Mouse (Mus musculus) adrenal gland, adult 18-20 months (tissue): Measurements from ENCODE around the gene Gm6401. TPM values are rescaled to one million over a fixed set of nuclear protein-coding genes. Genes with fewer than 3 reads are reported as not detected.
"Not testable (repeated sequence)": the region's sequence is repeated elsewhere in the genome, so short reads cannot be mapped to it uniquely, and the experiment has no call there.

ENCODE experiments used
- DNase-seq, 2 experiments: peaks; one replicate each; pipeline ENCODE4 v3.0.0; 2021 to 2022; ENCODE audit warnings: low spot score in 2 of 2
- long read RNA-seq, 2 experiments: library from polyadenylated mRNA; stranded (forward); transcript quantifications; one replicate each; pipeline ENCODE4 v2.0.0; 2021
- total RNA-seq, 2 experiments: library from RNA; stranded (reverse); gene quantifications; 1 replicate in 1 of 2; 2 replicates in 1 of 2; pipeline ENCODE4 v1.2.3; 2021

The Gm6401 gene
- not detected for total RNA-seq
- long read RNA-seq, experiment 1 = 0 reads
- long read RNA-seq, experiment 2 = 0 reads

DNA sequence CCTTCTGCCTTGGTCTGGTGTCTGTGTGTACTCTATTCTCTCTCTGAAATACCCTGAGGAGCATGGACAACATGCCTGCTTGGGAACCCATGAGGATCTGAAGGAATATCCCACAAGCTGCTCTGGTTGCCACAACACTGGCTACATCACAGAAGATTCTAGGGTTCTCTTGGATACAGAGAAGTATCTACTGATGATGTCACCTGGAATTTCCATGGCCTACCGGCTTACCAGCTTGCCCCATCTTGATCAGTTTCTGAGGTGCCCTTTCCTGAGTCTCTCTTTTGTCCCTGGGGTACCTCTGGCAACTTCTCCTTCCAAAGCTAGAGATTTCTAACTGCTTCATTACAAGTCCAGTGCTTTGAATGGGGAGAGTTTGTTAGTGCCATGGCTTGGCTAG is at the start of gene Gm6401:
TSS of gene Gm6401 (minus strand) at position 101 of the 400 bp plus-strand sequence.
- DNase-seq = not testable (repeated sequence)

DNA sequence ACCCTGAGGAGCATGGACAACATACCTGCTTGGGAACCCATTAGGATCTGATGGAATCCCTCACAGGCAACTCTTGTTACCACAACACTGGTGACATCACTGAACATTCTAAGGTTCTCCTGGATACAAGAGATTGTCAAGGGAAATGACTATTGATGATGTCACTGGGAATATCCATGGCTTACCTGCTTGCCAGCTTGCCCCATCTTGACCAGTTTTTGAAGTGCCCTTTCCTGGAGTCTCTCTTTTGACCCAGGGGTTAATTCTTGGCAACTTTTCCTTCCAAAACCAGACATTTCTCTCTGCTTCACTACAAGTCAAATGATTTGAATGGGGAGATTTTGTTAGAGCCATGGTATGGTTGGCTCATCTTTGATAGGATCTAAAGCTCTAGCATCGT is 15.5 kb upstream of the Gm6401 start, which contains the start of gene Gm3543:
TSS of gene Gm3543 (minus strand) at position 101 of the 400 bp plus-strand sequence.
- not testable (repeated sequence) for DNase-seq

DNA sequence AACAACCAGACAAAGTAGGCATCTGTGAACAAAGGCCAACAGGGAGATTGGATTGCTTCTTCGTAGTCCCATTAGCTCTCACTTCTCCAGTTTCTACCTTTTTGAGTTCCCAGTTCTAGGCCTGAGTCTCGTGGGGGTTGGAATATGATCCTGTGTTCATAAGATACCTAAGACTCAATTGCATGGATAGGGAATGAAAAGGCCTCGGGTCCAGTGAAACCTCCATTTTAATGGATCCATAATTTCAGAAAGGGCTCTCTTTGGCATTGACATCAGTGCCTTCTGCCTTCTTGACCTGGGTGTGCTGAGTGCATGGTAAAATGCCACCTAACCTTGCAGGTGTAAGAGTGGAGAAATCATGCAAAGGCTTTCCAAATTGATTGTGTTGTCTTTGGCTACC is 869 bp upstream of the Gm6401 start:
- DNase-seq = not testable (repeated sequence)

DNA sequence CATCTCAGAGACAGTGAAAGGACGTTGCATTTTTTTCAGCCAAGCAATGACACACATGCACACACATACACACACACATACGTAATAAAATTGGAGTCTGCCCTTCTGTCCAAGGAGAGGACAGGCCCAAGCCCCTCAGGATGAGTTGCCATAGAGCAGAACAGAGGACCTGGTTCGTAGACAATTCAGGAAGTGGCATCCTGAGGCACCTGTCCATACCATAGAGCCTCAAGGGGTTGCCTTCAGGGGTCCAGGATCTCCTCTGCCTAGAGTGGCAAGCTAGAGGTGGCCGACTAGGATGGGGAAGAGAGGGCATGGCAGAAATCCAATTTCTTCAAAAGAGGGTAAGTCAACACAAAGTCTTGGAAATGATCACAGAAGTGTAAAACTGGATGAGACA is 3.6 kb downstream of the Gm6401 start:
- not testable (repeated sequence) for DNase-seq

DNA sequence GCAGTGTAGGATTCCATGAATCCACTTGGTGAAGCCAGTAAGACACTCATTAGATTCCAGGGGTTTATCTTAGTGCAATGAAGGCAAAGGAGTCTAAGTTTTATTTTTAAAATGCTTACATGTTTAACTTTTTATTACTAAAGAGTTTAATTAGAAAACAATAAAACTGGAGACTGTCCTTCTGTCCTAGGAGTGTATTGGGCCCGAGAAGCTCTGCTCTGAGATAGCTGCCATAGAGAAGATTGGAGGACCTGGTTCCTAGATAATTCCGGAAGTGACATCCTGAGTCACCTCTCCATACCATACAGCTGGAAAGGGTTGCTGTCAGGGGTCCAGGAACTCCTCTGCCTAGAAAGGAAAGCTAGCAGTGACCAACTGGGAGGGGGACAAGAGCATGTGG is 24.0 kb downstream of the Gm6401 start, which contains the start of gene 1700024B05Rik:
TSS of gene 1700024B05Rik (plus strand) at position 301 of the 400 bp plus-strand sequence.
- DNase-seq = not testable (repeated sequence)

DNA sequence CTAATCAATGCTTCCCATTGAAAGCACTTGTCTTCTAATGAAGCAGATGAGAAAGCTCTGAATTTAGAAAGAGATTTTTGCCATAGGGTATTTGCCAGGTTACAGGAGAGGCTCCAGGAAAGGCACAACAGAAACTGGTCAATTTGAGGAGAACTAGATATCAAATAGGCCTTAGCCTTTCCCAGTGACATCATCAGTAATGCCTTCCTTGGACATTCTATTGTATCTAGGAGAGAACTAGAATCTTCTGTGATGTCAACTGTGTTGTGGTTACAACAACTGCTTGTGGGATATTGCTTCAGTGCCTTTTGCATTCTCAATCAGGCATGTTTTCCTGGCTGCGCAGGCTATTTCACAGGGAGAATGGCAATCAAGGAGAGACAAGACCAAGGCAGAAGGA is 43.1 kb downstream of the Gm6401 start, which contains the start of gene 1700049E17Rik1:
TSS of gene 1700049E17Rik1 (plus strand) at position 301 of the 400 bp plus-strand sequence.
- not testable (repeated sequence) for DNase-seq

Other genes starting within 250 kb of the Gm6401 start
- not detected for gene Gm7929, start 217.3 kb downstream of the Gm6401 start, total RNA-seq
- not detected for gene Gm47189, start 195.5 kb downstream of the Gm6401 start, total RNA-seq
- gene Gm7980, start 60.6 kb downstream of the Gm6401 start, total RNA-seq = not detected
- not detected for gene 1700049E17Rik1, start 43.0 kb downstream of the Gm6401 start, total RNA-seq
- not detected for gene 1700024B05Rik, start 23.9 kb downstream of the Gm6401 start, total RNA-seq
- gene Gm3543, start 15.4 kb upstream of the Gm6401 start, total RNA-seq = not detected
- gene Gm7951, start 149.4 kb upstream of the Gm6401 start, total RNA-seq = not detected
- not detected for gene Gm17027, start 194.7 kb upstream of the Gm6401 start, total RNA-seq
- gene Gm3573, start 222.9 kb upstream of the Gm6401 start, total RNA-seq = not detected